Mouse (Mus musculus) embryonic facial prominence, embryonic 10.5 days (tissue): ENCODE measurements at regions not wholly inside any gene's neighbourhood (a gene's known extent, or its start where the extent isn't known, plus 50 kb on each side); places are given as distances from the start of the nearest gene placed in this dataset.
A peak's percentile ranks its signal among the peaks of the same experiment; 100 is the strongest.

Experiments used
- DNase-seq: peaks from one replicate; pipeline ENCODE4 v3.0.0-alpha.2; 2017; ENCODE audit warnings: low spot score
- H3K27ac ChIP-seq: fragments of 300-500 bp; sonication (generic); replicated peaks from 2 replicates; pipeline ENCODE4 v1.5.1; 2016; ENCODE audit warnings: mild to moderate bottlenecking
- H3K27me3 ChIP-seq: fragments of 300-500 bp; sonication (generic); replicated peaks from 2 replicates; pipeline ENCODE4 v1.6.1; 2016; ENCODE audit warnings: low read depth, mild to moderate bottlenecking; ENCODE audit not compliant: poor library complexity, severe bottlenecking
- H3K36me3 ChIP-seq: fragments of 300-500 bp; sonication (generic); replicated peaks from 2 replicates; pipeline ENCODE4 v1.6.1; 2016; ENCODE audit warnings: mild to moderate bottlenecking, moderate library complexity
- H3K4me1 ChIP-seq: fragments of 300-500 bp; sonication (generic); 2 replicates; pipeline ENCODE4 v1.6.1; 2016
- H3K4me3 ChIP-seq: fragments of 300-500 bp; sonication (generic); 2 replicates; pipeline ENCODE4 v1.5.1; 2016; ENCODE audit warnings: mild to moderate bottlenecking, moderate library complexity
- H3K9me3 ChIP-seq: fragments of 300-500 bp; sonication (generic); 2 replicates; pipeline ENCODE4 v1.6.1; 2016; ENCODE audit warnings: mild to moderate bottlenecking
- WGBS: fragments of 180-500 bp; shearing (Covaris S2); methylation state at CpG from one replicate; pipeline ENCODE4 v1.1.7; 2016; 5-methylcytosine and 5-hydroxymethylcytosine counted together

DNA sequence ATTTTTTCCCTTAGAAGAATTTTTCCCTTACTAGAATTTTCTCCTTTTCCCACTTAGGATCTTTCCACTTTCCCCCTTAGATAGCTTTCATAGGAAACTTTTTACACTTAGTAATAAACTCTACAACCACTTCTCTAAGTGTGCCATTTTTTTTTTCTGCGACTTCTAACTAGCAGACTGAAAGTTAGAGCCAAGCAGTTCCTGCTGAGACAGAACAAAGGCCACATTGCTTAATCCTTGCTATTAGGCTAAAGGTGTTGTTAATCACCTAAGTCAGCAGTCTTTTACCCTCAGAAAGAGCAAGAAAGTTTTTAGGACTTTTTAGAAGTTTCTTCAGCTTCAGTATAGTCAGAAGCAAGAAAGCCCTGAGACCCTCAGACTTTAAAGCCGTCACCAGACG is 204.3 kb upstream of the Gm6657 start:
- H3K4me3 ChIP-seq: no peak overlapping the region
- no peak overlapping the region for H3K27ac ChIP-seq
- no peaks in the 10 kb centered on the region for H3K9me3 ChIP-seq
- WGBS: 34% methylated on average over 3 of the region's 3 CpGs
- no peaks in the 10 kb centered on the region for H3K27me3 ChIP-seq
- no peaks in the 10 kb centered on the region for H3K36me3 ChIP-seq
- DNase-seq: no peak
- no peaks in the 10 kb centered on the region for H3K4me1 ChIP-seq

DNA sequence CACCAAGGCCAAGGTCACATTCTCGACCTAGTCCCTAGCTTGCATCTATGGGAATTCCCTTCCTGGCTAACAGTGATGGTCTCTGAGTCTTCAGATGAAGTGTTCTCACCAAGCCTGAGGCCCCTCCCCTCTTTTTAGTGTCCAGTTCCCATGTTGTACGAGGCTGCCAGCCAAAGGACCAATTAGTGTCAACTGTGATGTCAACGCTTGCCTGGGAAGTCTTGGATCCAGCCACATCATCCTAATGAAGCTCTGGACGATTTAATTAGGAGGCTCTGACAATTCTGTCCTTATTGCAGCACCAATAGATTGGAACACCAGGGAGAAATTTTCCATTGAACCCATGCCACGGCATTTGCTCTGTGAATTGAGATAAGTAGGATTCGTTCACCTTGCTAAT is 202.4 kb upstream of the Gm6657 start:
- Histone ChIP-seq H3K36me3 (no peaks in the 10 kb centered on the region), H3K27me3 (no peaks in the 10 kb centered on the region), H3K4me1 (no peaks in the 10 kb centered on the region), H3K4me3 (no peak overlapping the region), H3K9me3 (no peaks in the 10 kb centered on the region), H3K27ac (no peak overlapping the region)
- DNase-seq: no peak
- 65% methylated on average over 6 of the region's 6 CpGs for WGBS

DNA sequence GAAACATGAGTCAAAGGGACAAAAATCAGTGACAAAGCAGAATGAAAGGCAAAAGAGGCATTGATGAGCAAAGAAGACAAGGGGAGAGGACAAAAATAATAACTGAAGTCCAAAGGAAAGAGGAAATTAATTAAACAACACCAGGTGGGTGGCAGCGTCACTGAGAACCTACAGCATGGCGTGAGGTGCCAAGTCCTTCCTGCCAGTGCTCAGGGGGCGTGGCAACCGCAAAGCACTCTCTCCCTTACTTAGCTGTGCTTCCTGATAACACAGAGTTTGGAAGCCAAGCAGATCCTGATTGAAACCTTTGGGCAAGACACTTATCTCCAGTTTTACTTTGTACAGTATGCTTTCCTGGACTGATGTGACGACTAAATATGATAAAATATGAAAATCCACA is 199.9 kb upstream of the Gm6657 start:
- Histone ChIP-seq H3K9me3 (no peaks in the 10 kb centered on the region), H3K4me1 (no peaks in the 10 kb centered on the region), H3K27ac (no peak overlapping the region), H3K4me3 (no peak overlapping the region), H3K36me3 (no peaks in the 10 kb centered on the region), H3K27me3 (no peaks in the 10 kb centered on the region)
- no peak for DNase-seq
- WGBS: 87% methylated on average over 5 of the region's 5 CpGs

DNA sequence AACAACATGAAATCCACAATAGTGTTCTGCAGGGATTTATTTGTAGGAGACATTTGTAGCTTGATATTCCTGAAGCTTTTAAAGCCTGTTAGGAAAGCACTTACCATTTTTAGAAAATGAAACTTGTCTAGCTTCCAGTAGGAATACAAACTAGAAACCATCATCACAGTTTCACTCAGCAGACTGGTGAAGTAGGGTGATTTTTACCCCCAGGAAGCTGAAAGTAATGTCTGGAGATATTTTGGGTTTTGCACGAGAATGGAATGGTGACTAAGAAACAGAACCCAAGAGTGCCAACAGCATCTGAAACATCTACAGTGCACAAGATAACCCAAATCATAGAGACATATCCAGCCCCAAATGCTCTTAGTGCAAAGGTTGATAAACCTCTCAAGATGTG is 196.1 kb upstream of the Gm6657 start:
- 79% methylated on average over 1 of the region's 1 CpGs for WGBS
- no peak overlapping the region for H3K4me3 ChIP-seq
- H3K36me3 ChIP-seq: no peaks in the 10 kb centered on the region
- H3K27ac ChIP-seq: no peak overlapping the region
- H3K4me1 ChIP-seq: no peaks in the 10 kb centered on the region
- H3K9me3 ChIP-seq: no peaks in the 10 kb centered on the region
- DNase-seq: no peak
- no peaks in the 10 kb centered on the region for H3K27me3 ChIP-seq

DNA sequence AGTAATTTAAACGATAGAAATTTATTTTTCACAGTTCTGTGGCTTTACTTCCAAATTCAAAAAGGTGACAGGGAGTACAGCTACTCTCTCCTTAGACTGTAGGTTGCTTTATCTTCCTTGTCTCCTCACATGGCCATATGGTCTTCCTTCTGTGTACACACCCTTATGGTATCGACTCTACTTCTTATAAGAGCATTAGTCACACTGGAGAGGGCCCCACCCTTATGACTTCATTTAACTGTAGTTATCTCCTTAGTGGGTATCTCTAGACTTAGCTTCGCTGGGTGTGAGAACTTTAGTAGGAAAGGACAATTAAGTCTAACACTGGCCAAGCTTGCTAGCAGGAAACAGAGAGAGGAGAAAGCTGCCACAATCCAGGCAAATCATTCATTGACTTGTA is 193.6 kb upstream of the Gm6657 start:
- Histone ChIP-seq H3K27ac (no peak overlapping the region), H3K27me3 (no peaks in the 10 kb centered on the region), H3K4me1 (no peaks in the 10 kb centered on the region), H3K9me3 (no peaks in the 10 kb centered on the region), H3K4me3 (no peak overlapping the region), H3K36me3 (no peaks in the 10 kb centered on the region)
- no peak for DNase-seq
- 86% methylated on average over 3 of the region's 3 CpGs for WGBS

DNA sequence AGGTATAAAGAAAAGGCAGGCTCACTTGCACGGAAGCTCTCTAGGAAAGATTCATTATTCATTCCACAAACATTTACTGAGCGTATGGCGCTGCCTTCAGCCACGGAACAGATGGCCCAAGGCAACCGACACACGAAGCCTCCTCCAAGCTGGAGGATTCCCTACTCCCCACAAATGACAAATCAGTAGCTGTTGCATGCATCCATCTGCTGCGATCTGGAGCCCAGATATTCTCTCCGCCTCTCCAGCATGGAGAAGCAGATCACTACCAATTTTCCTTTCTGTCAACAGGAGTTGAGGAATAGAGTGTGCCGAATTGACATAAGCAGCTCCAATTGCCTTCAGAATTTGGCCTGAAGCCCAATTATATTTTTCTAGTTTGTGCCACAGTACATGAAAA is 192.2 kb upstream of the Gm6657 start:
- H3K27ac ChIP-seq: no peak overlapping the region
- no peak for DNase-seq
- H3K4me1 ChIP-seq: no peaks in the 10 kb centered on the region
- no peaks in the 10 kb centered on the region for H3K36me3 ChIP-seq
- H3K27me3 ChIP-seq: no peaks in the 10 kb centered on the region
- WGBS: 87% methylated on average over 9 of the region's 9 CpGs
- H3K4me3 ChIP-seq: no peak overlapping the region
- H3K9me3 ChIP-seq: no peaks in the 10 kb centered on the region

DNA sequence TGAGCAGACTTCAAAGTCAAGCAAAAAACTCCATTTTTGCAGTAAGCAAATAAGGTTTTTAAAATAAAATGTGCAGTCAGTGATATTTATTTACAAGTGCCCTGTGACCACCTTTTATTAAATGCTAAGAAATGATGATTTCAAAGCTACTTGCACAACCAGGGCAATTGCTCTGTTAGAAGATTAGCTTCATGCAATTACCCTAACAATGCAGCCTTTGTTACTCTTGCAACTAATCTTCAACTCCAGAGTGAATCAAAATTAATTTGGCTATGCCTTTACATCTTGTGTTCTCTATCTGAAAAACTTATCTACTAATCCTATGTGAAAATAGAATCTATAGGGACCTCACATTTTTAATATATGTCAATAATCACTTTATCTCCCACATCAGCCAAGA is 160.3 kb upstream of the Gm6657 start:
- H3K4me1 ChIP-seq: no peaks in the 10 kb centered on the region
- no peaks in the 10 kb centered on the region for H3K27me3 ChIP-seq
- H3K36me3 ChIP-seq: no peaks in the 10 kb centered on the region
- no peak overlapping the region for H3K4me3 ChIP-seq
- DNase-seq: no peak
- no peak overlapping the region for H3K27ac ChIP-seq
- H3K9me3 ChIP-seq: no peaks in the 10 kb centered on the region

DNA sequence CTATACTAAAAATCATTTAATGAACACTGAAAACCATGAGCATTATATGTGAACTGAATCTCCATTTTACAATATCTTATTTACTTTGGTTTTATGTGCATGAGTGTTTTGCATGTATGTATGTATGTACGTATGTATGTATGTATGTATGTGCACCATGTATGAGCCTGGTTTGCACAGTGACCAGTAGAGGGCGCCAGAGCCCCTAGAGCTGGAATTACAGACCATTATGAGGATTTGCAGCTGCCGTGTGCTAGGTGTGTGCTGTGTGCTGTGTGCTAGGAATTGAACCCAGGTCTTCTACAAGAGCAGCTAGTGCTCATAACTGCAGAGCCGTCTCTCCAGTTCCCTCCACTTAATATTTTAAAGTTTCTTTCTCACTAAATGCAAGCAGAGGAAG is 147.5 kb upstream of the Gm6657 start:
- H3K27ac ChIP-seq: no peak overlapping the region
- H3K9me3 ChIP-seq: peaks cover 3% of the 10 kb centered on the region; the same call in 1 of the 2 replicates
- no peak for DNase-seq
- H3K4me3 ChIP-seq: no peak overlapping the region
- H3K36me3 ChIP-seq: no peaks in the 10 kb centered on the region
- peaks cover 4% of the 10 kb centered on the region for H3K4me1 ChIP-seq
- whole genome bisulfite sequencing: 80% methylated on average over 4 of the region's 4 CpGs
- H3K27me3 ChIP-seq: no peaks in the 10 kb centered on the region

DNA sequence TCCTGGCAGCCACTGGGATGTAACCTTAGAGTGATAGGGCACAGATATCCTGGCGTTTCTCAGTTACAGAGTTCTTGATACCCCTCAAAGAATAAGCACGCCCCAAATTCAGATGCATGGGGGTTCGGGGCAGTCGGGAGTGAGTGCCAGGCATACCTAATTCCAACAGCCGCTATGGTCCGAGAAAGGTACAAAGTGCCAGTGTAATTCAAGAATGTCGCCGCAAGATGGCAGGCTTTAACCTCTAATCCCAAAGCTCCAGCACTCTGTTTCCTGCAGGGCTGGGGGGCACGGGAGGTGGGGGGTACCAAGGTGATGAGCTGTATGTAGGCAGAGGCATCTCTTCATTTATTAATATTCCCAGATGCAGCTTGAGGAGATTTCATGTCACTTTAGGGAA is 138.1 kb upstream of the Gm6657 start:
- Histone ChIP-seq H3K36me3 (no peaks in the 10 kb centered on the region), H3K27me3 (peaks cover 13% of the 10 kb centered on the region), H3K4me3 (no peak overlapping the region), H3K4me1 (no peaks in the 10 kb centered on the region), H3K9me3 (no peaks in the 10 kb centered on the region), H3K27ac (no peak overlapping the region)
- DNase-seq: peak; percentile 57
- WGBS: 6% methylated on average over 9 of the region's 9 CpGs

DNA sequence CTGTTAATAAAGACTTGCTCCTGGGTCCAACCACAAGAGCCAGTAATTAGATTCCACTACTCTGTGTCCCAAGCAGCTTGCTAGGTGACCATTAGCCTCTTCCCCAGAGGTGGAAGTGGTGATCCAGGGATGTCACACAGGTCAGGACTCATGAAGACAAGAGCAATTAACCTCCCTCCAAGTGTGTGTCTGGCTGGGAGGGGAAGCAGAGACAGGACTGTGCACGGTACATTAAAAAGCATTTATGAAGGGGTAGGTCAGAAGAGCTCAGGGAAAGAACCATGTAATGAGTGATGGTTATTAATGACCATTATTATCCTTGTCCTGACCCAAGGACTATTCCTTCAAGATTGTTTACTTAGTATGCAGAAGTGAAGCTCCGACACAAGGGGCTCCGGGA is 136.9 kb upstream of the Gm6657 start:
- 74% methylated on average over 3 of the region's 3 CpGs for WGBS
- Histone ChIP-seq H3K4me3 (no peak overlapping the region), H3K36me3 (no peaks in the 10 kb centered on the region), H3K27me3 (peaks cover 13% of the 10 kb centered on the region), H3K4me1 (no peaks in the 10 kb centered on the region), H3K27ac (no peak overlapping the region), H3K9me3 (no peaks in the 10 kb centered on the region)
- no peak for DNase-seq

DNA sequence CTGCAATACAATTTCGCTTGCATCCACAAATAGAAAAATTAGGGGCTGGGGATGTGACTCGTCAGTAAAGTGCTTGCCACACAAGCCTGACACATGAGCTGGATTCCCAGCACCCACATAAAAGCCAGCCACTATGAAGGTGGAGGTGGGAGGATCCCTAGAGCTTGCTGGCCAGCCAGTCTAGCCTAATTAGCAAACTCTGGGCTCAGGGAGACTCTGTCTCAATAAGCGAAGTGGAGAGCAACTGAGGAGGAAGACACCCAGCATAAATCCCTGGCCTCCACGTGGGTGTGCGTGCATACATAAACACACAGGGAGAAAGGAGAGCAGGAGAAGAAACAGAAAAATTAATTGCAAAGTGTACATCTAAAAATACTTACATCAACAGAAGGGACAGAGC is 134.1 kb upstream of the Gm6657 start:
- Histone ChIP-seq H3K27ac (no peak overlapping the region), H3K4me3 (no peak overlapping the region), H3K4me1 (no peaks in the 10 kb centered on the region), H3K9me3 (no peaks in the 10 kb centered on the region), H3K27me3 (peaks cover 8% of the 10 kb centered on the region), H3K36me3 (no peaks in the 10 kb centered on the region)
- no peak for DNase-seq
- 66% methylated on average over 5 of the region's 5 CpGs for WGBS

DNA sequence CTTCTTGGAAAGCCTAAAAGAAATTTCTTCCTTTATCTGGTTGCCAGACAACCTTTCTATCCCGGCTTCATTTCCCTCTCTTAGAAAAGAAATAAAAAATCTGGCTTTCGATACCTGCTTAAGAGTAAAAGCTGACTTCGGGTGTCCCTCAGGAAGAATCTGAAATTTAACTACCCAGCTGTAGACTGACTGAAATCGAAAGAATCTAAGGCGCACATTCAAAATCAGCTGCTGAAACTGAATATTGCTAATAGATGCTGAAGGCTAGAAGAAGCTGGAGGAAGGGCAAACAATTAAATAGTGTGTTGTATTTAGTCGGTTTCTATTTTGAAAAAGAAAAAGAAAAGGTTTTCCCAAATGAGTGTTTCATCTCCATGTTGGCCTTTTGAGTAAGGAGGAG is 128.0 kb upstream of the Gm6657 start:
- no peak for DNase-seq
- Histone ChIP-seq H3K4me3 (no peak overlapping the region), H3K36me3 (no peaks in the 10 kb centered on the region), H3K4me1 (no peaks in the 10 kb centered on the region), H3K9me3 (no peaks in the 10 kb centered on the region), H3K27ac (no peak overlapping the region), H3K27me3 (no peaks in the 10 kb centered on the region)
- 94% methylated on average over 6 of the region's 6 CpGs for WGBS

DNA sequence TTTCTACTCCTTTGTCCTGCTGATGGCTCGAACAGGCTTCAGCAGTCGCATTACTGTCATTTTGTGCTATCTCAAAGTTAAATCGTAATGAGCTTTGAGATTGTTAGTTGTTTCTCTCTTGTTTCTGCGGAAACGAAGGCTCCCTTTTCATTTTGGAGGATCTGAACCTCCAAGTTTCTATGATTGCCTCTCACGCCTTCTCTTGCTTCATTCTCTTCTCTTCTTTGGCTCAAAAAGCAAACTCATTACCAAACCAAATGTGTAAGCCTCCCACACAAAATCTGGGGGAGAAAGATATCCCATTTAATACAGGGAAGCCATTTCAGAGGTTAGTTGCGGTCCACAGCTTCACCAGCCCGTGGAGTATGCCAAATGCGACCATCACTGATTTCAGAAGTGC is 121.1 kb upstream of the Gm6657 start:
- WGBS: 88% methylated on average over 9 of the region's 9 CpGs
- peaks cover 10% of the 10 kb centered on the region for H3K4me1 ChIP-seq
- no peaks in the 10 kb centered on the region for H3K9me3 ChIP-seq
- H3K36me3 ChIP-seq: no peaks in the 10 kb centered on the region
- H3K4me3 ChIP-seq: no peak overlapping the region
- no peak overlapping the region for H3K27ac ChIP-seq
- DNase-seq: no peak
- no peaks in the 10 kb centered on the region for H3K27me3 ChIP-seq

DNA sequence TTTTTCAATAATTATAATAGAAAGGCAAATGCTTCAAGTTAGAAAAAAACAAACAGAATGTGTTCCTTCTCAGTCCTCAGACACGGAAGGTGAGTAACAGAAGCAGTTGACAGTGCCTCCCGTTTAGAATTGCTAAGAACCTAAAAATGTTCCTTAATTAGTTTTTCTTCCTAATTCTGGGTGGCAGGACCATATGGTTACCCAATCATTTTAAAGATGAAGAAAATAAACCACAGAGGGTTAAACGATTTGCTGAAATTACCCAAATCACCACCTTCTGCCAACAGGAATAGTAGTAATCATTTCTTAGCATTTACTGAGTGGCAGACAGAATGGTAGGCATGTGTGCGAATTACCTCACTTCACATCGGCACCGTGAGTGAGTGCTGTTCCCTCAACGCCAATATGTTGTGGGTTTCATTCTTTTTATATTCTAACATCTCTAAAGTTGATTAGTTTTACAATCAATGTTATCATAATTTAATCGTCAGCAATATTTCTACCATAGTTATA is 119.7 kb upstream of the Gm6657 start:
- H3K36me3 ChIP-seq: no peaks in the 10 kb centered on the region

More for the DNA sequence above, 119.7 kb upstream of the Gm6657 start:
- Histone ChIP-seq H3K4me3 (no peak overlapping the region), H3K27me3 (no peaks in the 10 kb centered on the region), H3K9me3 (no peaks in the 10 kb centered on the region), H3K4me1 (peaks cover 14% of the 10 kb centered on the region), H3K27ac (no peak overlapping the region)
- 86% methylated on average over 8 of the region's 8 CpGs for WGBS
- no peak for DNase-seq
